Mouse (Mus musculus): ENCODE data around the gene Exoc3l4.

GRCm38 (mm10) chr12:111466369-111466768 lies 49.6 kb downstream of the Exoc3l4 start:
- no peak for TF ChIP-seq CTCF (conservative IDR thresholded peaks at IDR 0.05; ENCODE audit: low read length)
- no peak for TF ChIP-seq POU5F1 (IDR thresholded peaks at IDR 0.05; ENCODE audit: borderline replicate concordance, low read length)

All from E14TG2a.4 (cell line).